Mouse (Mus musculus) embryo, embryonic 10.5 days (tissue): ENCODE measurements around the gene Tubb1.

Source experiments
- DNase-seq: peaks from one replicate; pipeline ENCODE4 v3.0.0-alpha.2; 2015; ENCODE audit warnings: low spot score

Gene Tubb1

DNA sequence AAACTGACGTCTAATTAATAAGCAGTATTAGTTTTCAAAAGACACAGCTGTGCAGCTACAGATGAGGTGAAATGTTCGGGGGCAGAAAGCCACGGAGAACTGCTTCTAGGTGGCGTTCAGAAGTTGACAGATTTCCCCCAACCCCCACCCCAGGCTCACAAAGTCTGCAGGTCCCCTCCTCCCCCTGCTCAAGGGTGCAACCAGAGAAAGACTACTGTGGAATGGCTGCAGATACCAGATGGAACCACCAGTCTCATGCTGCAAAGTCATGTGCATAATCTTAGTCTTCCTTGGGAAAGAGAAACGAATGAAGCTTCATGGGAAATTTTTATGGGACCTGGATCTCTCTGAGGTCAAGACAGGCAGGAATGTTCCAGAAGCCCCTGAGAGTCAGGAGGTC, 51.8 kb downstream of the Tubb1 start:
- no peak for DNase-seq

- no peak for DNase-seq
These were observed 52.5 kb downstream of the Tubb1 start for GRCm38 (mm10) chr2:174502831-174503460.
